Mouse (Mus musculus) C2C12 (cell line): ENCODE data around the gene Jmjd4. TPM values are rescaled to one million over a fixed set of nuclear protein-coding genes. Genes with fewer than 3 reads are reported as not detected.
A peak's percentile ranks its signal among the peaks of the same experiment; 100 is the strongest.

Experiments used
- H3K27me3 ChIP-seq: one replicate; pipeline ENCODE4 v1.6.1; 2011; ENCODE audit not compliant: control insufficient read depth, insufficient read depth, insufficient read length
- H3K36me3 ChIP-seq: one replicate; pipeline ENCODE4 v1.6.1; 2011; ENCODE audit not compliant: control insufficient read depth, insufficient read depth
- H3K4me3 ChIP-seq: one replicate; pipeline ENCODE4 v1.5.1; 2011; ENCODE audit warnings: mild to moderate bottlenecking, control low read depth; ENCODE audit not compliant: poor library complexity, insufficient read depth, severe bottlenecking
- H3K79me2 ChIP-seq: one replicate; pipeline ENCODE4 v1.6.1; 2011; ENCODE audit not compliant: control insufficient read depth, insufficient read depth
- H3K79me3 ChIP-seq: one replicate; pipeline ENCODE4 v1.6.1; 2011; ENCODE audit warnings: low read depth, control low read depth
- H3ac ChIP-seq: one replicate; pipeline ENCODE3; 2011; ENCODE audit warnings: low read depth; ENCODE audit not compliant: control insufficient read depth, insufficient read length
- CEBPB ChIP-seq: IDR thresholded peaks from one replicate; pipeline ENCODE4 v1.6.1; 2011; ENCODE audit warnings: low read depth, mild to moderate bottlenecking, control low read depth, moderate library complexity
- CTCF ChIP-seq: IDR thresholded peaks from one replicate; pipeline ENCODE4 v1.5.1; 2011; ENCODE audit not compliant: control insufficient read depth, insufficient read depth, insufficient read length
- FOSL1 ChIP-seq: IDR thresholded peaks from one replicate; pipeline ENCODE4 v1.8.0; 2011; ENCODE audit warnings: mild to moderate bottlenecking, low read length; ENCODE audit not compliant: poor library complexity, insufficient read depth, severe bottlenecking
- MAX ChIP-seq: IDR thresholded peaks from one replicate; pipeline ENCODE4 v1.6.1; 2011; ENCODE audit warnings: mild to moderate bottlenecking, control low read depth
- MYOD1 ChIP-seq: IDR thresholded peaks from one replicate; pipeline ENCODE4 v1.6.1; 2011; ENCODE audit warnings: low read depth; ENCODE audit not compliant: control insufficient read depth, insufficient read length
- MYOG ChIP-seq: IDR thresholded peaks from one replicate; pipeline ENCODE4 v1.6.1; 2011; ENCODE audit not compliant: control insufficient read depth, insufficient read length; ENCODE audit errors: extremely low read depth
- USF1 ChIP-seq: IDR thresholded peaks from one replicate; pipeline ENCODE4 v1.6.1; 2011; ENCODE audit warnings: low read depth, mild to moderate bottlenecking, control low read depth, moderate library complexity
- long read RNA-seq, 2 experiments: library from polyadenylated mRNA; unstranded; transcript quantifications; one replicate each; pipeline ENCODE4 v2.0.0; 2019 to 2020
- polyA plus RNA-seq: library from polyadenylated mRNA; unstranded; fragments of >200 nt; fragmentation: generic; extraction: Trizol; gene quantifications from one replicate; pipeline ENCODE4 v1.2.1, GENCODE M21; 2012; ENCODE audit warnings: missing spikeins

The Jmjd4 gene
- polyA plus RNA-seq, result 5.1 TPM
- long read RNA-seq, experiment 1, full-length matches to known transcripts, result 3 of 3 reads
- long read RNA-seq, experiment 1, partial matches to known transcripts, result 0 of 3 reads
- long read RNA-seq, experiment 1, other reads (novel, unspliced or antisense), result 0 of 3 reads
- long read RNA-seq, experiment 2, full-length matches to known transcripts, result 22 of 32 reads
- long read RNA-seq, experiment 2, partial matches to known transcripts, result 1 of 32 reads
- long read RNA-seq, experiment 2, other reads (novel, unspliced or antisense), result 9 of 32 reads

- Histone ChIP-seq H3ac (peak within 1 kb of the TSS; percentile 86), H3K79me3 (peaks cover 12% of the 10 kb centered on the region)
Measured at GRCm38 (mm10) chr11:59449741-59450229, at the start of gene Jmjd4. Jmjd4 (plus strand) TSS chr11:59450045.

DNA sequence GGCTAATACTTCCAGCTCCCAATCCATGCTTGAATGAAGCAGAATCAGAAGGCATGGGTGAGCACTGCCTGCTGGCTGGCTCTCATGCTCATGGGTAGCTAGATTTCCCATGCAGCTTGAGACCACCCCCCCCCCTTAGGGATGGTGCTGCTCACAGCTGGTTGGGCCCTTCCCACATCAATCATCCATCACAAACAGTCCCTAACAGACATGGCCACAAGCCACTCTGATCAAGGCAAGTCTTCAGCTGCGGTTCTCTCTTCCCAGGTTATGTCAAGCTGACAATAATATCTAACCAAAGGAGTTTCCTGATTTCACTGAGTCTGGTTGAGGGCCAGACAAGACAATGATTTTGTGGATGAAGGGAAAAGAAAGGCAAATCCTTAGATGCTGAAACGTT is 49.0 kb upstream of the Jmjd4 start:
- TF ChIP-seq MYOG, result no peak
- TF ChIP-seq CEBPB, result no peak
- no peak for TF ChIP-seq CTCF
- no peak for TF ChIP-seq MYOD1
- TF ChIP-seq MAX, result no peak
- TF ChIP-seq USF1, result no peak
- no peak for TF ChIP-seq FOSL1
- no peak overlapping the region for H3ac ChIP-seq
- H3K79me2 ChIP-seq, result no peaks in the 10 kb centered on the region
- no peaks in the 10 kb centered on the region for H3K27me3 ChIP-seq
- no peak overlapping the region for H3K4me3 ChIP-seq
- H3K36me3 ChIP-seq, result peaks cover 13% of the 10 kb centered on the region
- no peaks in the 10 kb centered on the region for H3K79me3 ChIP-seq

More at GRCm38 (mm10) chr11:59449741-59450229, at the start of gene Jmjd4:
- Histone ChIP-seq H3K36me3 (peaks cover 14% of the 10 kb centered on the region), H3K27me3 (no peaks in the 10 kb centered on the region), H3K79me2 (peaks cover 47% of the 10 kb centered on the region), H3K4me3 (peak within 1 kb of the TSS; percentile 80)
- TF ChIP-seq FOSL1, result no peak
- TF ChIP-seq MYOD1, result peak; percentile 29

- no peaks in the 10 kb centered on the region for H3K79me3 ChIP-seq
- no peaks in the 10 kb centered on the region for H3K27me3 ChIP-seq
- TF ChIP-seq CTCF, result no peak
- no peak for TF ChIP-seq CEBPB
- peaks cover 42% of the 10 kb centered on the region for H3K36me3 ChIP-seq
- no peaks in the 10 kb centered on the region for H3K79me2 ChIP-seq
- H3ac ChIP-seq, result no peak overlapping the region
- no peak overlapping the region for H3K4me3 ChIP-seq
Measured at GRCm38 (mm10) chr11:59405761-59406160, 44.1 kb upstream of the Jmjd4 start.

GRCm38 (mm10) chr11:59410851-59411250 is 39.0 kb upstream of the Jmjd4 start:
- Histone ChIP-seq H3K27me3 (no peaks in the 10 kb centered on the region), H3K4me3 (no peak overlapping the region), H3K79me2 (no peaks in the 10 kb centered on the region), H3K79me3 (no peaks in the 10 kb centered on the region), H3ac (no peak overlapping the region), H3K36me3 (peaks cover 37% of the 10 kb centered on the region)
- TF ChIP-seq CEBPB, result no peak
- no peak for TF ChIP-seq MYOD1
- TF ChIP-seq USF1, result no peak
- TF ChIP-seq MYOG, result no peak
- TF ChIP-seq FOSL1, result no peak
- TF ChIP-seq CTCF, result no peak
- TF ChIP-seq MAX, result no peak

DNA sequence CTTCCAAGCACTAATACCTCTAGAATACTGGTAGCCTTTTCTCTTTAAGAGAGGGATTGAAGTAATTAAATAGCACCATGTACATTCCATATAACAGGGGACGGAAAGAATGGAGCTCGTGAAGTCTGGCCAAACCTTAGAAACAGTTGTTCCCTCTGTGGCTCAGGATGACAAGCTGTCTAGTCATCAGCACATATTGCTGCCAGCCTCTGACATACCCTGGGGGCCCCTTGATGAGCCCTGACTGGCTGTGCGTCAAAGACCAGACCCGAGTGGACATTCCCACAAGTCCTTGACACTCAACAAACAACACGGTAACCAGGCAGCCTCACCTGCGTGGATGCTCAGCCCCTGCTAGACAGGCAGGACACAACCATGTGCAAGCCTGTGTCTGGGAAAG is 37.8 kb upstream of the Jmjd4 start:
- no peak for TF ChIP-seq CTCF
- no peak for TF ChIP-seq MYOG
- TF ChIP-seq MAX, result no peak
- no peak for TF ChIP-seq CEBPB
- TF ChIP-seq FOSL1, result peak; percentile 59
- peak; percentile 90 for TF ChIP-seq MYOD1
- Histone ChIP-seq H3K79me3 (no peaks in the 10 kb centered on the region), H3ac (no peak overlapping the region), H3K27me3 (no peaks in the 10 kb centered on the region), H3K4me3 (no peak overlapping the region), H3K79me2 (no peaks in the 10 kb centered on the region), H3K36me3 (peaks cover 31% of the 10 kb centered on the region)

DNA sequence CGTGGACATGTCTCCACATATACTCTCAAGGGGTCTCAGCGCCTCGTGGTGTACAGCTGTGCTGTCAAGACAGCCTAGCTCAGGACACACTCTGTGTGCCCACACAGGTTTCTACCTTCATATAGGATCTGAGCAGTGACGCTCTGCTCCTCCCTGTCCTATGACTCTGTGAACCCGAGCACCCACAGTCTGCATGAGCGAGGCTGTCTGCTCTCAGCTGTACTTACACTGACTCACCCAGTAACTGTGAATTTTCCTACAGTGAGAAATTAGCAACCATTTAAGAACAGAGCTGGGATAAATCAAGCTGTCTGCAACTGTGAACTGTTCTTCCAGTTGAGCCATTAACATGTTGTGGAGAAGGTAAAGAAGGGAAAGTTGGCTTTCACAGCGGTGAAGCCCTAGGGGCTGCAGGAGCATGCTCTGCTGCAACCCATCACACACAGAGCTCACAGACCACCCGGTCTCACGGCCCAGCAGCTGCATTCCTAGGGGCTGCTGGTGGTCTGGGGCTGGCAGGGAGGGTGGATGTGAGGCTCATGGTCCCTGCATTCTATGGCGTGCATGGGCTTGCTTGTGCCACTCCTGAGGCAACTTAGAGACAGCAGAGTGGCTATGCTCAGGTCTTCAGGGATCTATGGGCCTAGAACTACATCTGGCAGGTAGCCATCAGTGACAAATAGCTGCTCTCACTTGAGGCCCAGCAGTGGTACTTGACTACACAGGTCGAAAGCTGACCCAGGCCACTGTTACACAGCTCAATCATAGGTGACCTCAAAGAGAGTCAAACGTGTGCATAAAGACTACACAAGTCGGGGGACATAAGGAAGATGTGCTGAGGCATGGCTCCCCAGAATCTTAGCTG is 36.6 kb upstream of the Jmjd4 start:
- Histone ChIP-seq H3K79me3 (no peaks in the 10 kb centered on the region), H3K27me3 (no peaks in the 10 kb centered on the region), H3K79me2 (no peaks in the 10 kb centered on the region), H3K36me3 (peaks cover 26% of the 10 kb centered on the region), H3K4me3 (no peak overlapping the region), H3ac (no peak overlapping the region)
- TF ChIP-seq CEBPB (no peak), MYOD1 (no peak), CTCF (no peak), MYOG (no peak), USF1 (no peak), MAX (no peak), FOSL1 (no peak)
